Mouse (Mus musculus) CH12.LX (cell line): ENCODE data around the gene Tspyl1. TPM values are rescaled to one million over a fixed set of nuclear protein-coding genes. Genes with fewer than 3 reads are reported as not detected.

Experiments used
- DNase-seq: peaks from one replicate; pipeline ENCODE4 v3.0.0-alpha.2; 2013; ENCODE audit errors: extremely low read depth
- H3K27ac ChIP-seq: 2 replicates; pipeline ENCODE4 v1.5.1; 2012; ENCODE audit warnings: low read depth, mild to moderate bottlenecking, control low read depth, moderate library complexity; ENCODE audit not compliant: insufficient read depth
- H3K27me3 ChIP-seq: replicated peaks from 2 replicates; pipeline ENCODE3; 2012; ENCODE audit warnings: inconsistent platforms
- H3K36me3 ChIP-seq, 2 experiments: replicated peaks in 1 of 2; 2 replicates each; pipeline versions ENCODE3 to v1.6.1; 2012; ENCODE audit warnings: inconsistent platforms in 1 of 2, low read length in 1 of 2, mild to moderate bottlenecking in 1 of 2, mixed read lengths in 1 of 2, moderate library complexity in 1 of 2; ENCODE audit not compliant: control insufficient read depth in 1 of 2, insufficient read depth in 1 of 2
- H3K4me1 ChIP-seq, 2 experiments: 2 replicates each; pipeline ENCODE4 v1.6.1; 2012; ENCODE audit warnings: inconsistent platforms in 1 of 2, moderate library complexity in 1 of 2; ENCODE audit not compliant: insufficient read depth in 2 of 2, control insufficient read depth in 1 of 2
- H3K4me2 ChIP-seq: 2 replicates; pipeline ENCODE4 v1.6.1; 2012; ENCODE audit warnings: low read depth, mild to moderate bottlenecking, control low read depth; ENCODE audit not compliant: poor library complexity, insufficient read depth, severe bottlenecking
- H3K4me3 ChIP-seq, 3 experiments: fragments of 150-350 bp in 1 of 3; sonication (generic) in 1 of 3; replicated peaks in 1 of 3; 2 replicates each; pipeline versions ENCODE3 to v1.5.1; 2011 to 2012; ENCODE audit warnings: low read depth in 2 of 3, low read length in 2 of 3, mild to moderate bottlenecking in 2 of 3, moderate library complexity in 2 of 3, control low read depth in 1 of 3, improper control_type of control experiment in 1 of 3, inconsistent platforms in 1 of 3, mixed read lengths in 1 of 3; ENCODE audit not compliant: poor library complexity in 1 of 3
- H3K79me2 ChIP-seq: replicated peaks from 2 replicates; pipeline ENCODE4 v1.6.1; 2012; ENCODE audit warnings: mild to moderate bottlenecking, moderate library complexity; ENCODE audit not compliant: control insufficient read depth, poor library complexity, insufficient read depth, severe bottlenecking; ENCODE audit errors: extremely low read depth
- H3K9ac ChIP-seq: 2 replicates; pipeline ENCODE4 v1.6.1; 2012; ENCODE audit warnings: low read depth, mild to moderate bottlenecking, control low read depth, moderate library complexity; ENCODE audit not compliant: insufficient read depth
- H3K9me3 ChIP-seq: replicated peaks from 2 replicates; pipeline ENCODE3; 2012; ENCODE audit warnings: low read length, inconsistent platforms, mixed read lengths
- BHLHE40 ChIP-seq: IDR thresholded peaks from 2 replicates; pipeline ENCODE4 v1.6.1; 2011; ENCODE audit warnings: mild to moderate bottlenecking, low read depth, low read length, improper control_type of control experiment
- CHD1 ChIP-seq: IDR thresholded peaks from 2 replicates; pipeline ENCODE4 v1.6.1; 2012; ENCODE audit warnings: low read depth, low read length, improper control_type of control experiment, inconsistent platforms
- E2F4 ChIP-seq: IDR thresholded peaks from 2 replicates; pipeline ENCODE4 v1.6.1; 2011; ENCODE audit warnings: low read depth, low read length, improper control_type of control experiment; ENCODE audit not compliant: insufficient replicate concordance
- ELF1 ChIP-seq: IDR thresholded peaks from 2 replicates; pipeline ENCODE4 v1.6.1; 2014; ENCODE audit warnings: low read depth, mild to moderate bottlenecking, inconsistent platforms, low read length, improper control_type of control experiment
- IRF4 ChIP-seq: IDR thresholded peaks from 2 replicates; pipeline ENCODE4 v1.6.1; 2014; ENCODE audit warnings: low read depth, mild to moderate bottlenecking, inconsistent platforms, low read length, improper control_type of control experiment
- MAX ChIP-seq: IDR thresholded peaks from 2 replicates; pipeline ENCODE4 v1.6.1; 2011; ENCODE audit warnings: low read length, improper control_type of control experiment
- MAZ ChIP-seq: IDR thresholded peaks from 2 replicates; pipeline ENCODE4 v1.6.1; 2012; ENCODE audit warnings: low read depth, mild to moderate bottlenecking, inconsistent platforms, low read length, improper control_type of control experiment, moderate library complexity
- MYC ChIP-seq: IDR thresholded peaks from 2 replicates; pipeline ENCODE4 v1.6.1; 2011; ENCODE audit warnings: low read depth, mild to moderate bottlenecking, improper control_type of control experiment, low read length
- NRF1 ChIP-seq: IDR thresholded peaks from 2 replicates; pipeline ENCODE4 v1.6.1; 2014; ENCODE audit warnings: low read depth, mild to moderate bottlenecking, inconsistent platforms, low read length, improper control_type of control experiment, moderate library complexity
- RCOR1 ChIP-seq: conservative IDR thresholded peaks from 2 replicates; pipeline ENCODE4 v1.6.1; 2012; ENCODE audit warnings: low read depth, mild to moderate bottlenecking, inconsistent platforms, low read length, improper control_type of control experiment
- TBP ChIP-seq: conservative IDR thresholded peaks from 2 replicates; pipeline ENCODE4 v1.6.1; 2011; ENCODE audit warnings: low read depth, low read length, improper control_type of control experiment
- UBTF ChIP-seq: IDR thresholded peaks from 2 replicates; pipeline ENCODE4 v1.6.1; 2012; ENCODE audit warnings: low read depth, mild to moderate bottlenecking, inconsistent platforms, low read length, improper control_type of control experiment, moderate library complexity
- ZMIZ1 ChIP-seq: IDR thresholded peaks from 2 replicates; pipeline ENCODE4 v1.6.1; 2012; ENCODE audit warnings: low read depth, mild to moderate bottlenecking, inconsistent platforms, low read length, improper control_type of control experiment
- dilution Hi-C: fragments of 300-500 bp; cut with MboI; formaldehyde crosslinking; loops from 2 replicates; pipeline ENCODE4 v1.14.3; 2020; ENCODE audit warnings: low sequenced_read_pairs; ENCODE audit not compliant: extremely low pct_unique_long_range_greater_than_20kb, extremely low pct_ligation_motif_present
- in situ Hi-C: fragments of 300-500 bp; cut with MboI; formaldehyde crosslinking; loops from 3 replicates; pipeline ENCODE4 v1.14.3; 2019; ENCODE audit warnings: low sequenced_read_pairs, low pct_ligation_motif_present, low pct_unique_long_range_greater_than_20kb, mixed read lengths
- polyA plus RNA-seq: library from polyadenylated mRNA; unstranded; fragments of >175 nt; gene quantifications from 2 replicates; pipeline ENCODE4 v1.2.1, GENCODE M21; 2012; ENCODE audit warnings: low read depth; ENCODE audit not compliant: insufficient read length
- total RNA-seq, 2 experiments: library from RNA; depleted of rRNA; stranded (reverse); fragments of 300-350 nt in 1 of 2; fragments of >200 nt in 1 of 2; gene quantifications; 2 replicates each; pipeline ENCODE4 v1.2.3; 2012 to 2014

The Tspyl1 gene
- total and polyA plus RNA-seq, 3 experiments, result 18.9 to 23.7 (median 19.7) TPM

DNA sequence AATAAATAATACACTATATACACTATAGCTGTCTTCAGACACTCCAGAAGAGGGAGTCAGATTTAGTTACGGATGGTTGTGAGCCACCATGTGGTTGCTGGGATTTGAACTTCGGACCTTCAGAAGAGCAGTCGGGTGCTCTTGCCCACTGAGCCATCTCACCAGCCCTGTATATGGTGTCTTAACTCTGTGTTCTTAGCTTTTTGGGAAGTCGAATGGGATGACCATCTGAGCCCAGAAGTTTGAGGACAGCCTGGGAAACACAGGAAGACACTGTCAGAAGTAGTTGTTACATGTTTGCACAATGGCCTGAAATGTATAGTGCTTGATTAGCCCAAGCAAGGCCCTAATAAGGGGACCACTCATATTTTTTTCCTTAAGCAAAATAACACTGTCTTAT is 16.9 kb upstream of the Tspyl1 start:
- H3K9me3 ChIP-seq, result no peaks in the 10 kb centered on the region
- no peaks in the 10 kb centered on the region for H3K27me3 ChIP-seq
- peaks cover 0 to 6% of the 10 kb centered on the region in 2 experiments; a peak in 1 of 4 replicates for H3K4me1 ChIP-seq
- in situ Hi-C loops, result no loop called here
- no peak overlapping the region for H3K4me3 ChIP-seq
- DNase-seq, result no peak
- no peaks in the 10 kb centered on the region for H3K79me2 ChIP-seq
- dilution Hi-C loops, result no loop called here
- TF ChIP-seq ELF1, result 0 out of 2 replicates have a peak, but pooled peaks have one; percentile 27
- no peak for TF ChIP-seq RCOR1
- peak; percentile 88 for TF ChIP-seq TBP
- no peak overlapping the region for H3K9ac ChIP-seq
- no peak overlapping the region for H3K4me2 ChIP-seq
- H3K27ac ChIP-seq, result no peak overlapping the region
- no peaks in the 10 kb centered on the region for H3K36me3 ChIP-seq

DNA sequence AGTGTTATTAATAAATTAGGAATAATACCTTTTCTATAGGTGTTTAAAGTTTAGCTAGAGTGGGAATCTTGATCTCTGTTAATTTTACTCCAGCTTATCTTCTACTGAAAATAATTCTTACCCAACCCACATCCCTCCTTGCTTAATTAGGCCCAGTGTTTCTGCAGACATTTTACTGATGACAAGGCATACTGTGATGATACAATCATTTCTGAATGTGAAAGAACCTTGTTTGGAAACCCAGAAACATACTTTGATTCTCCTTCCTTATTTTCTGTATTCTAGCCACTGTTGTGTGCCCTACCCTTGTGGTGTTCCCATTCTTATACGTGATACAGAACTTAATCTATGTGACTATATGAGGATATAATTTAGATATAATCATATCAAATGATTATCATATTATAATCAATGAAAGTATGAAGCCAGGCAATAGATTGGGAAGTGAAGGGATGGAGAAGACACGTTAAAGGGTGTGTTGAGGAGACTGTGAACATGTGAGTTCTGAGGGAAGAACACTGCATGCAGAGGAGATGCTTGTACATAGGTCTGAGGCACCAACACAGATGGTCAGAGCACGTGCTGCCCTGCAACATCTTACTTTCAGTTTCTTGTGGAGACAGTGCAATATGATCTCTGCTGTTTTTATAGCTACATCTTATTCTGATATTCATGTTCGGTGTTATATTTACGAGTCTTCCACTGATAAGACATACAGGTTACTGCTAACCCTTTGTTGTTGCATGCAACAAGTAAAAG is 14.5 kb upstream of the Tspyl1 start:
- Histone ChIP-seq H3K27me3 (no peaks in the 10 kb centered on the region), H3K4me2 (peak overlapping the region; percentile 25), H3K9ac (no peak overlapping the region), H3K9me3 (no peaks in the 10 kb centered on the region), H3K27ac (no peak overlapping the region), H3K4me1 (peaks cover 0 to 6% of the 10 kb centered on the region in 2 experiments; a peak in 1 of 4 replicates), H3K79me2 (no peaks in the 10 kb centered on the region), H3K4me3 (no peak overlapping the region), H3K36me3 (no peaks in the 10 kb centered on the region)
- peak; percentile 92 for TF ChIP-seq BHLHE40
- peak; percentile 73 for TF ChIP-seq MAX
- TF ChIP-seq MYC, result peak; percentile 77; the same call in 1 of the 2 replicates
- TF ChIP-seq UBTF, result no peak
- TF ChIP-seq E2F4, result no peak
- no peak for TF ChIP-seq IRF4
- TF ChIP-seq CHD1, result no peak
- no peak for TF ChIP-seq ZMIZ1
- no peak for TF ChIP-seq MAZ
- no peak for TF ChIP-seq NRF1
- no peak for DNase-seq
- in situ Hi-C loops, result no loop called here
- dilution Hi-C loops, result no loop called here
